Mouse (Mus musculus): ENCODE measurements around the gene 1700011M02Rik. TPM values are rescaled to one million over a fixed set of nuclear protein-coding genes. Genes with fewer than 3 reads are reported as not detected.

Gene 1700011M02Rik
- polyA plus RNA-seq, 1 experiment from 2014 or later, result not detected

Other genes with a start within 250 kb of the 1700011M02Rik start
- not detected in 2 replicates for gene Gm3880, start 221.9 kb upstream of the 1700011M02Rik start, polyA plus RNA-seq (2016; fragmentation: Nextera tagmentation; extraction: Ambion mirVana)
- not detected in 2 replicates for gene Gm9112, start 201.3 kb upstream of the 1700011M02Rik start, polyA plus RNA-seq (2016; fragmentation: Nextera tagmentation; extraction: Ambion mirVana)
- not detected in 2 replicates for gene Dmrtc1b, start 201.0 kb upstream of the 1700011M02Rik start, polyA plus RNA-seq (2016; fragmentation: Nextera tagmentation; extraction: Ambion mirVana)
- gene Dmrtc1c1, start 105.9 kb upstream of the 1700011M02Rik start, polyA plus RNA-seq (2016; fragmentation: Nextera tagmentation; extraction: Ambion mirVana), result not detected in 2 replicates
- not detected in 2 replicates for gene Dmrtc1c2, start 54.3 kb upstream of the 1700011M02Rik start, polyA plus RNA-seq (2016; fragmentation: Nextera tagmentation; extraction: Ambion mirVana)
- gene 1700031F05Rik, start 40.9 kb upstream of the 1700011M02Rik start, polyA plus RNA-seq (2016; fragmentation: Nextera tagmentation; extraction: Ambion mirVana), result not detected in 2 replicates
- gene Dmrtc1a, start 218 bp upstream of the 1700011M02Rik start, polyA plus RNA-seq (2016; fragmentation: Nextera tagmentation; extraction: Ambion mirVana), result 0.90 and 0.96 TPM in 2 replicates
- not detected in 2 replicates for gene 1700018G05Rik, start 19.5 kb downstream of the 1700011M02Rik start, polyA plus RNA-seq (2016; fragmentation: Nextera tagmentation; extraction: Ambion mirVana)

All from embryonic facial prominence, embryonic 12.5 days (tissue).